Mouse (Mus musculus) layer of hippocampus, postnatal 25 days (tissue): ENCODE measurements at regions not wholly inside any gene's neighbourhood (a gene's known extent, or its start where the extent isn't known, plus 50 kb on each side); places are given as distances from the start of the nearest gene placed in this dataset.

Source experiments
- DNase-seq, 2 experiments: peaks; one replicate each; pipeline ENCODE4 v3.0.0; 2022; ENCODE audit warnings: mixed read lengths in 2 of 2, low spot score in 1 of 2; ENCODE audit errors: extremely low spot score in 1 of 2

- no peak for DNase-seq
These were observed 54.9 kb upstream of the Chst1 start for GRCm38 (mm10) chr2:92544364-92545151.

GRCm38 (mm10) chr2:92540841-92541240 is 58.7 kb upstream of the Chst1 start:
- DNase-seq = no peak

- no peak for DNase-seq
These were observed 67.5 kb upstream of the Chst1 start for GRCm38 (mm10) chr2:92531996-92532395.

GRCm38 (mm10) chr2:92530677-92531076 is 68.8 kb upstream of the Chst1 start:
- DNase-seq = no peak

- peak in 1 of 2 experiments; percentile 19 for DNase-seq
These were observed 69.5 kb upstream of the Slc35c1 start for GRCm38 (mm10) chr2:92529670-92530322.

GRCm38 (mm10) chr2:92529071-92529641 is 68.8 kb upstream of the Slc35c1 start:
- DNase-seq = peak; percentile 60 to 66

GRCm38 (mm10) chr2:92528119-92528830 is 67.9 kb upstream of the Slc35c1 start:
- no peak for DNase-seq

- DNase-seq = no peak
These were observed 66.5 kb upstream of the Slc35c1 start for GRCm38 (mm10) chr2:92526676-92527395.

- no peak for DNase-seq
These were observed 65.3 kb upstream of the Slc35c1 start for GRCm38 (mm10) chr2:92525628-92526027.

- no peak for DNase-seq
These were observed 64.8 kb upstream of the Slc35c1 start for GRCm38 (mm10) chr2:92525062-92525623.

- no peak for DNase-seq
These were observed 64.1 kb upstream of the Slc35c1 start for GRCm38 (mm10) chr2:92524346-92524905.

- DNase-seq = no peak
These were observed 63.1 kb upstream of the Slc35c1 start for GRCm38 (mm10) chr2:92523321-92523895.

- no peak for DNase-seq
These were observed 61.2 kb upstream of the Slc35c1 start for GRCm38 (mm10) chr2:92521527-92521926.

- no peak for DNase-seq
These were observed 59.1 kb upstream of the Slc35c1 start for GRCm38 (mm10) chr2:92519396-92519795.

- no peak for DNase-seq
These were observed 58.6 kb upstream of the Slc35c1 start for GRCm38 (mm10) chr2:92518891-92519290.

GRCm38 (mm10) chr2:92514961-92515360 is 54.6 kb upstream of the Slc35c1 start:
- no peak for DNase-seq

- no peak for DNase-seq
These were observed 51.7 kb upstream of the Slc35c1 start for GRCm38 (mm10) chr2:92511771-92512744.
